Mouse (Mus musculus): Measurements from ENCODE around the gene Vps36. TPM values are rescaled to one million over a fixed set of nuclear protein-coding genes. Genes with fewer than 3 reads are reported as not detected.

The Vps36 gene
- polyA plus RNA-seq, 1 experiment from 2014 or later, result 41.4 TPM

DNA sequence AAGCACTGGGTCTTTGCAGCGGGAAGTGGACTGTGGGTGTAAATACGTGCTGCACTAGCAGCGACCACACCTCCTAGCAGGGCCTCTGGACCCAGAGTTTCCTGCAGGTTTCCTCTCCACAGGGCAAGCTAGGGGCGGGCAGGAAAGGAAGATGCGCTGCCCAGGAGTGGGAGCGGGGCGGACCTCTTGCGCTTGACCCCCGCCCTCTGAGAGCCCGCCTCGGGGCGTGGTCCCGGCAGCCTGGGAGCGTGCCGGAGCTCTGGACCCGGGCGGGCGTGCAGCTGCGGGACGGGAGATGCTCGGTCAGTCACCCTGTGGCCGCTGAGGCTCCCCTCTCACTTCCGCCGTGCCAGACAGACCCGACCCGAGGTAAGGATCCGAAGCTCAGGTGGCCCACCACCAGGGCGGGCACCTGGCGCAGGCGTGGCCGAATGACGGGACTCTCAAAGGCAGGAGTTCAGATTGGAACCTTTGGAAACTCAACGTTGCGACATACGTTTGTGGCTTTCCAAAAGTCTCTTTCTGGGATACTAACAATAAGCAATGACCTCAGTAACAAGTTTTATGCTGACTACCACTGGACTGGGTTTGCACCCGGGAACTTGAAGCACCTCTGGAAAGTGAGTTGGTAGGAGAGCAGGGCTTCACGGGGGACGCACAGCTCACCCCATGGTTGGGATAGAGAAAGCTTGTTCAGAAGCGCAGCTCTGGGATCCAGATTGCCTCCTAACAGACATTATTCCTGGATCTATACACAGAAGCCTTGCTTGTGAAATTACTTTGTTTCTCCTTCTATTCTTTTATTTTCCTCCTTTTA is 34.7 kb downstream of the Vps36 start, which contains the start of gene Thsd1:
Thsd1 (plus strand) TSS at position 253 of the 817 bp plus-strand sequence.
- peaks cover 5% of the 10 kb centered on the region; the same call in 1 of the 2 replicates for H3K36me3 ChIP-seq
- peak within 1 kb of the TSS; percentile 47 for H3K4me3 ChIP-seq
- H3K4me2 ChIP-seq (replicated peaks), result peak within 1 kb of the TSS; percentile 92
- H3K27me3 ChIP-seq, result peaks cover 13% of the 10 kb centered on the region; the same call in 1 of the 2 replicates
- peaks cover 7% of the 10 kb centered on the region for H3K4me1 ChIP-seq
- peak within 1 kb of the TSS; percentile 48 for H3K9ac ChIP-seq (replicated peaks)
- ATAC-seq (replicated peaks), result peak; percentile 67
- 1% methylated on average over 39 of the region's 39 CpGs for WGBS
- H3K27ac ChIP-seq (replicated peaks), result no peak within 1 kb of the TSS
- no peaks in the 10 kb centered on the region for H3K9me3 ChIP-seq

DNA sequence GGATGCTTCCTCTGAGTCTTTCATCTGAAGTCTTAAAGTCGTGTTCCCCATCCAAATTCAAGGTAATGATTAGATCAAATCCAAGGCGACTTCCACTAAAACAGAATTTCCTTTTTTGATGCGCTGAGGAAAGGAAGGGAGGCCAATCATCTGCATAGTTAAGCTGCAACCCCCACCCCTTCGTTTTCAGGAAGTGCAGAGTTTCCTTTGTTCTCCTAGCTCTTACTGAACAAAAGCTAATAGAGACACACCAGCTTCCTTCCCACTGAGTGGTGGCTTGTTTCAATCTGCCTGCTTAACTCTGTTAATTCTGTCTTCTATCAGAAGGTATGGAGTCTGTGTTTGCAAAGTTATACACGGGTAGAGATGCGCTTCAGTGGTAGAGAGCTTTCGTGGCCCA is 36.0 kb downstream of the Vps36 start:
- WGBS, result 34% methylated on average over 7 of the region's 7 CpGs
- Histone ChIP-seq H3K9ac (replicated peaks) (no peak overlapping the region), H3K4me3 (0 out of 2 replicates have a peak overlapping the region, but pooled peaks have one; percentile 3), H3K27ac (replicated peaks) (no peak overlapping the region), H3K36me3 (no peaks in the 10 kb centered on the region; the same call in 1 of the 2 replicates), H3K9me3 (no peaks in the 10 kb centered on the region), H3K27me3 (peaks cover 13% of the 10 kb centered on the region; the same call in 1 of the 2 replicates), H3K4me1 (peaks cover 7% of the 10 kb centered on the region), H3K4me2 (replicated peaks) (no peak overlapping the region; the same call in 1 of the 2 replicates)
- ATAC-seq (replicated peaks), result no peak

DNA sequence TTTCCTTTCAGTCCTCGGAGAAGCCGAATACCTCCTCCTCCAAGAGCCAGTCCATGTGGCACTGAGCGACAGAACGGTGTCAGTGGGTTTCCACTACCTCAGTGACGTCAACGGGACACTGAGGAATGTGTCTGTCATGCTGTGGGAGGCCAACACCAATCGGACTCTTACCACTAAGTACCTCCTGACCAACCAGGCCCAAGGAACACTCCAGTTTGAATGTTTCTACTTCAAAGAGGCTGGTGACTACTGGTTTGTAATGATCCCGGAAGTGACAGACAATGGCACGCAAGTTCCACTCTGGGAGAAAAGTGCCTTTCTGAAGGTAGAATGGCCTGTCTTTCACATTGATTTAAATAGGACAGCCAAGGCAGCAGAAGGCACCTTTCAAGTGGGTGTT is 50.4 kb downstream of the Vps36 start:
- Histone ChIP-seq H3K4me2 (replicated peaks) (no peak overlapping the region), H3K4me1 (no peaks in the 10 kb centered on the region), H3K36me3 (no peaks in the 10 kb centered on the region), H3K27ac (replicated peaks) (no peak overlapping the region), H3K9me3 (no peaks in the 10 kb centered on the region), H3K9ac (replicated peaks) (no peak overlapping the region), H3K27me3 (no peaks in the 10 kb centered on the region), H3K4me3 (no peak overlapping the region)
- WGBS, result 92% methylated on average over 9 of the region's 9 CpGs
- no peak for ATAC-seq (replicated peaks)

DNA sequence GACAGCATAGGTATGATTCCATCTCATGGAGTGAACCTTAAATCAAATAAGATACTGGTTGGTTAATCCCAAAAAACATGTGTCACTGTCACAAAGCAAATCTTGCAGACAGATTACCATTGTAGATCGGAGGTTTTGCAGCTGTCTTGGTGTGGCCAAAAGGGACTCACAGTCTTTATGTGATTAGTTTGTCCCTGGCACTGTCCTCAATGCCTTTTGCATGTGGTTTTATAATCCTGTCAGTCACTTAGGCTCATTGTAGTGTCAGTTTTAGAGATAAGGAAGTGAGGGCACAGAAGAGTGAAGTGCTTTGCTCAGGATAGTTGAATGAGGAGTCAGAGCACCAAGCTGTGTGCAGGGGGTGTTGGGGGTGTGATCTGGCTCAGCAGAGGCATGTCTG is 53.1 kb downstream of the Vps36 start:
- Histone ChIP-seq H3K36me3 (no peaks in the 10 kb centered on the region), H3K27me3 (no peaks in the 10 kb centered on the region), H3K4me2 (replicated peaks) (no peak overlapping the region), H3K9ac (replicated peaks) (no peak overlapping the region), H3K9me3 (no peaks in the 10 kb centered on the region), H3K27ac (replicated peaks) (no peak overlapping the region), H3K4me3 (no peak overlapping the region), H3K4me1 (no peaks in the 10 kb centered on the region)
- WGBS, result 79% methylated on average over 1 of the region's 1 CpGs
- no peak for ATAC-seq (replicated peaks)

GRCm38 (mm10) chr8:22247956-22248355 is 55.3 kb downstream of the Vps36 start:
- no peak overlapping the region for H3K4me2 ChIP-seq (replicated peaks)
- no peak for ATAC-seq (replicated peaks)
- WGBS, result 41% methylated on average over 12 of the region's 12 CpGs

GRCm38 (mm10) chr8:22249080-22249479 is 56.5 kb downstream of the Vps36 start:
- no peaks in the 10 kb centered on the region for H3K9me3 ChIP-seq
- no peak overlapping the region for H3K27ac ChIP-seq (replicated peaks)
- H3K4me1 ChIP-seq, result no peaks in the 10 kb centered on the region
- no peak overlapping the region for H3K9ac ChIP-seq (replicated peaks)
- no peak for ATAC-seq (replicated peaks)
- H3K4me3 ChIP-seq, result no peak overlapping the region
- no peak overlapping the region for H3K4me2 ChIP-seq (replicated peaks)
- WGBS, result 78% methylated on average over 9 of the region's 9 CpGs
- no peaks in the 10 kb centered on the region for H3K36me3 ChIP-seq
- no peaks in the 10 kb centered on the region for H3K27me3 ChIP-seq

More at GRCm38 (mm10) chr8:22247956-22248355, 55.3 kb downstream of the Vps36 start:
- H3K9ac ChIP-seq (replicated peaks), result no peak overlapping the region
- H3K4me3 ChIP-seq, result no peak overlapping the region
- no peaks in the 10 kb centered on the region for H3K9me3 ChIP-seq
- no peaks in the 10 kb centered on the region for H3K36me3 ChIP-seq
- no peaks in the 10 kb centered on the region for H3K4me1 ChIP-seq
- H3K27ac ChIP-seq (replicated peaks), result no peak overlapping the region
- no peaks in the 10 kb centered on the region for H3K27me3 ChIP-seq

DNA sequence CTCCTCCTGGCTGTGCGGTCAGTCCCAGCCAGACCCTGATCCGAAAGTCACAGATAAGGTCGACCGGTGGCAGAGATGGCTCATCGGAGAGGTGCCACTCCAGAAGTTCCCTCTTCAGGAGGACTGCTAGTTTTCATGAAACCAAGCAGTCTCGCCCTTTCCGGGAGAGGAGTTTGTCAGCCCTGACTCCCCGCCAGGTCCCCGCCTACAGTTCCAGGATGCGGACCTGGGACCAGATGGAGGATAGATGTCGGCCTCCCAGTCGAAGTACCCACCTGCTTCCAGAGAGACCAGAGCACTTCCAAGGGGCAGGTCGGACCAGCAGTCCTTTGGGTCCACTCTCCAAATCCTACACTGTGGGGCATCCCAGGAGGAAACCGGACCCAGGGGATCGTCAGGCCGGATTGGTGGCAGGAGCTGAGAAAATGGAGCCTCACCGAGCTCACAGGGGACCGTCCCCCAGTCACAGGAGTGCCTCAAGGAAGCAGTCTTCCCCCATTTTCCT is 66.4 kb downstream of the Vps36 start:
- H3K4me2 ChIP-seq (replicated peaks), result no peak overlapping the region
- no peaks in the 10 kb centered on the region for H3K4me1 ChIP-seq
- 86% methylated on average over 18 of the region's 18 CpGs for WGBS
- no peak overlapping the region for H3K9ac ChIP-seq (replicated peaks)
- H3K36me3 ChIP-seq, result no peaks in the 10 kb centered on the region
- no peaks in the 10 kb centered on the region for H3K9me3 ChIP-seq
- H3K27ac ChIP-seq (replicated peaks), result no peak overlapping the region
- no peak for ATAC-seq (replicated peaks)
- no peak overlapping the region for H3K4me3 ChIP-seq
- H3K27me3 ChIP-seq, result no peaks in the 10 kb centered on the region

GRCm38 (mm10) chr8:22259531-22259930 is 66.9 kb downstream of the Vps36 start:
- Histone ChIP-seq H3K9me3 (no peaks in the 10 kb centered on the region), H3K4me1 (no peaks in the 10 kb centered on the region), H3K4me3 (no peak overlapping the region), H3K36me3 (no peaks in the 10 kb centered on the region), H3K4me2 (replicated peaks) (no peak overlapping the region), H3K27me3 (no peaks in the 10 kb centered on the region), H3K27ac (replicated peaks) (no peak overlapping the region), H3K9ac (replicated peaks) (no peak overlapping the region)
- ATAC-seq (replicated peaks), result no peak
- 74% methylated on average over 12 of the region's 12 CpGs for WGBS

DNA sequence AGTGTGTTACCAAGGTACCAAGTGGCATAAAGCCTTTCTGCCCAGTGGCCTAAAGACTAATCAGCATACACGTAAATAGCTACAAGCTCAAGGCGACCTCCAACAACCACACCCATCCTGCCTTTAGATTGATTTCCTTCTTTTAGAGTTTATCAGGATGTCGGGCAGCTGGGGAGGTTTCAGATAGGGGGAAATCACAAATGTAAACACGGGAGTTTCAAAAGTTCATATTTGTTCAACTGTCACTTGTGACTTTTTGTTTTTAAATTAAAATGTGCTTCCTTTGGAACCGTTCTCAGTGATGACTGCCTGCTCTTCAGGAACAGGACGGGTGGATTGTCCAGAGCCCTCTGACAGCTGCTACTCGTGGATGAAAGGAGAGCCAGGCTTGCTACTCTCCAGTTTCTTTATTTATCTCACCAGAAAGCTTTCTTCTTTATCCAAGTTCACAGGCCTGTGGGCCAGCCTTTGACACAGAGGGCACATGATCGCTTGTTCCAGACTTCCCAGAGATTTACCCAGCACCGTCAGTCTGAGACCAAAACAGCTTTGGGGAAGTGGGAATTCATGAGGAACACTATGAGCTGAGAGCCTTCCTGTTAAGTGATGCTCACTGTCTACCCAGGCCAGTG is 67.6 kb downstream of the Vps36 start:
- 64% methylated on average over 9 of the region's 9 CpGs for WGBS

GRCm38 (mm10) chr8:22262267-22262666 is 69.7 kb downstream of the Vps36 start:
- Histone ChIP-seq H3K27me3 (no peaks in the 10 kb centered on the region), H3K9me3 (no peaks in the 10 kb centered on the region), H3K4me2 (replicated peaks) (no peak overlapping the region), H3K4me1 (peaks cover 6% of the 10 kb centered on the region; the same call in 1 of the 2 replicates), H3K27ac (replicated peaks) (no peak overlapping the region), H3K4me3 (no peak overlapping the region), H3K9ac (replicated peaks) (no peak overlapping the region), H3K36me3 (no peaks in the 10 kb centered on the region)
- no peak for ATAC-seq (replicated peaks)
- 81% methylated on average over 3 of the region's 3 CpGs for WGBS

More for the DNA sequence above, 67.6 kb downstream of the Vps36 start:
- Histone ChIP-seq H3K9ac (replicated peaks) (no peak overlapping the region), H3K4me3 (no peak overlapping the region), H3K36me3 (no peaks in the 10 kb centered on the region), H3K27ac (replicated peaks) (no peak overlapping the region), H3K27me3 (no peaks in the 10 kb centered on the region), H3K9me3 (no peaks in the 10 kb centered on the region), H3K4me1 (peaks cover 6% of the 10 kb centered on the region; the same call in 1 of the 2 replicates), H3K4me2 (replicated peaks) (no peak overlapping the region)
- ATAC-seq (replicated peaks), result no peak

- H3K9ac ChIP-seq (replicated peaks), result no peak overlapping the region
- H3K4me3 ChIP-seq, result no peak overlapping the region
- H3K27me3 ChIP-seq, result no peaks in the 10 kb centered on the region
- WGBS, result 70% methylated on average over 6 of the region's 6 CpGs
- H3K27ac ChIP-seq (replicated peaks), result no peak overlapping the region
- no peaks in the 10 kb centered on the region for H3K9me3 ChIP-seq
- peaks cover 6% of the 10 kb centered on the region; the same call in 1 of the 2 replicates for H3K4me1 ChIP-seq
- no peak overlapping the region for H3K4me2 ChIP-seq (replicated peaks)
- no peaks in the 10 kb centered on the region for H3K36me3 ChIP-seq
- ATAC-seq (replicated peaks), result no peak
Observed at GRCm38 (mm10) chr8:22264292-22264691, 71.7 kb downstream of the Vps36 start.

- H3K4me1 ChIP-seq, result peaks cover 6% of the 10 kb centered on the region; the same call in 1 of the 2 replicates
- H3K4me3 ChIP-seq, result no peak overlapping the region
- ATAC-seq (replicated peaks), result no peak
- H3K4me2 ChIP-seq (replicated peaks), result no peak overlapping the region
- H3K27me3 ChIP-seq, result no peaks in the 10 kb centered on the region
- 67% methylated on average over 6 of the region's 6 CpGs for WGBS
- H3K9ac ChIP-seq (replicated peaks), result no peak overlapping the region
- H3K9me3 ChIP-seq, result no peaks in the 10 kb centered on the region
- no peak overlapping the region for H3K27ac ChIP-seq (replicated peaks)
- no peaks in the 10 kb centered on the region for H3K36me3 ChIP-seq
Observed at GRCm38 (mm10) chr8:22264787-22265186, 72.2 kb downstream of the Vps36 start.
